Mouse (Mus musculus): Measurements from ENCODE around the gene Gm11114. TPM values are rescaled to one million over a fixed set of nuclear protein-coding genes. Genes with fewer than 3 reads are reported as not detected.

The Gm11114 gene
- not detected in 2 replicates for total RNA-seq (2017)

GRCm38 (mm10) chr9:85312473-85312872, at the start of gene Gm11114:
Gm11114 (plus strand) TSS chr9:85312773.
- ATAC-seq (ENCODE audit: extremely low read depth, insufficient number of reproducible peaks, low FRiP score, poor library complexity, severe bottlenecking), result no peak

GRCm38 (mm10) chr9:85266847-85267246, 45.7 kb upstream of the Gm11114 start:
- ATAC-seq (ENCODE audit: extremely low read depth, insufficient number of reproducible peaks, low FRiP score, poor library complexity, severe bottlenecking), result no peak

- no peak for ATAC-seq (ENCODE audit: extremely low read depth, insufficient number of reproducible peaks, low FRiP score, poor library complexity, severe bottlenecking)
Measured at GRCm38 (mm10) chr9:85274114-85274513, 38.5 kb upstream of the Gm11114 start.

GRCm38 (mm10) chr9:85302849-85303248, 9.7 kb upstream of the Gm11114 start:
- ATAC-seq (ENCODE audit: extremely low read depth, insufficient number of reproducible peaks, low FRiP score, poor library complexity, severe bottlenecking), result no peak

- no peak for ATAC-seq (ENCODE audit: extremely low read depth, insufficient number of reproducible peaks, low FRiP score, poor library complexity, severe bottlenecking)
Measured at GRCm38 (mm10) chr9:85303378-85303777, 9.2 kb upstream of the Gm11114 start.

GRCm38 (mm10) chr9:85316122-85316521, 3.5 kb downstream of the Gm11114 start:
- ATAC-seq (ENCODE audit: extremely low read depth, insufficient number of reproducible peaks, low FRiP score, poor library complexity, severe bottlenecking), result no peak

- no peak for ATAC-seq (ENCODE audit: extremely low read depth, insufficient number of reproducible peaks, low FRiP score, poor library complexity, severe bottlenecking)
Measured at GRCm38 (mm10) chr9:85320167-85320951, 7.8 kb downstream of the Gm11114 start.

- ATAC-seq (ENCODE audit: extremely low read depth, insufficient number of reproducible peaks, low FRiP score, poor library complexity, severe bottlenecking), result no peak
Measured at GRCm38 (mm10) chr9:85324158-85324875, 11.7 kb downstream of the Gm11114 start.

GRCm38 (mm10) chr9:85325201-85325868, 12.8 kb downstream of the Gm11114 start:
- no peak for ATAC-seq (ENCODE audit: extremely low read depth, insufficient number of reproducible peaks, low FRiP score, poor library complexity, severe bottlenecking)

GRCm38 (mm10) chr9:85326292-85327241, 14.0 kb downstream of the Gm11114 start:
- ATAC-seq (ENCODE audit: extremely low read depth, insufficient number of reproducible peaks, low FRiP score, poor library complexity, severe bottlenecking), result peak; percentile 11; the same call in 1 of the 2 replicates

- peak; percentile 73 for ATAC-seq (ENCODE audit: extremely low read depth, insufficient number of reproducible peaks, low FRiP score, poor library complexity, severe bottlenecking)
Measured at GRCm38 (mm10) chr9:85327242-85328211, 15.0 kb downstream of the Gm11114 start, which contains the start of gene Tent5a. Tent5a (minus strand) TSS chr9:85327348.

- ATAC-seq (ENCODE audit: extremely low read depth, insufficient number of reproducible peaks, low FRiP score, poor library complexity, severe bottlenecking), result peak; percentile 68
Measured at GRCm38 (mm10) chr9:85328259-85328658, 15.7 kb downstream of the Gm11114 start.

GRCm38 (mm10) chr9:85331521-85331920, 18.9 kb downstream of the Gm11114 start:
- ATAC-seq (ENCODE audit: extremely low read depth, insufficient number of reproducible peaks, low FRiP score, poor library complexity, severe bottlenecking), result no peak

GRCm38 (mm10) chr9:85336046-85336445, 23.5 kb downstream of the Gm11114 start:
- ATAC-seq (ENCODE audit: extremely low read depth, insufficient number of reproducible peaks, low FRiP score, poor library complexity, severe bottlenecking), result no peak

- ATAC-seq (ENCODE audit: extremely low read depth, insufficient number of reproducible peaks, low FRiP score, poor library complexity, severe bottlenecking), result peak; percentile 98
Measured at GRCm38 (mm10) chr9:85340303-85340702, 27.7 kb downstream of the Gm11114 start.

- ATAC-seq (ENCODE audit: extremely low read depth, insufficient number of reproducible peaks, low FRiP score, poor library complexity, severe bottlenecking), result no peak
Measured at GRCm38 (mm10) chr9:85342892-85343785, 30.6 kb downstream of the Gm11114 start.

Measured in neutrophil, adult 5-6 weeks (primary cell).